Mouse (Mus musculus) heart, adult 2 months (tissue): Measurements from ENCODE around the gene Mrpl21. TPM values are rescaled to one million over a fixed set of nuclear protein-coding genes. Genes with fewer than 3 reads are reported as not detected.

ENCODE experiments used
- DNase-seq, 2 experiments: peaks; one replicate each; pipeline ENCODE4 v3.0.0; 2021
- H3K27ac ChIP-seq: fragments of 200-600 bp; 2 replicates; pipeline ENCODE4 v1.8.1; 2022
- H3K27me3 ChIP-seq: fragments of 200-500 bp; 2 replicates; pipeline ENCODE4 v1.6.1; 2012; ENCODE audit warnings: mild to moderate bottlenecking, low read length, inconsistent platforms, mixed read lengths; ENCODE audit not compliant: control insufficient read depth, insufficient read depth
- H3K36me3 ChIP-seq: fragments of 200-500 bp; 2 replicates; pipeline ENCODE4 v1.6.1; 2012; ENCODE audit warnings: low read length, inconsistent platforms; ENCODE audit not compliant: control insufficient read depth, insufficient read depth
- H3K4me1 ChIP-seq: fragments of 200-500 bp; 2 replicates; pipeline ENCODE4 v1.6.1; 2011; ENCODE audit warnings: low read length; ENCODE audit not compliant: control insufficient read depth, insufficient read depth
- H3K4me3 ChIP-seq: fragments of 200-600 bp; 2 replicates; pipeline ENCODE4 v1.8.1; 2022
- H3K79me2 ChIP-seq: fragments of 200-500 bp; replicated peaks from 2 replicates; pipeline ENCODE4 v1.6.1; 2012; ENCODE audit warnings: mild to moderate bottlenecking, inconsistent platforms, low read length, moderate library complexity, mixed read lengths; ENCODE audit not compliant: control insufficient read depth, insufficient read depth
- H3K9ac ChIP-seq: fragments of 200-500 bp; 2 replicates; pipeline ENCODE4 v1.6.1; 2012; ENCODE audit warnings: low read depth, mild to moderate bottlenecking, control low read depth, inconsistent platforms, low read length, mixed read lengths
- CTCF ChIP-seq: fragments of 200-600 bp; IDR thresholded peaks from 2 replicates; pipeline ENCODE4 v1.8.1; 2022; ENCODE audit warnings: antibody characterized with exemption, mild to moderate bottlenecking, moderate library complexity
- EP300 ChIP-seq: fragments of 200-500 bp; IDR thresholded peaks from 2 replicates; pipeline ENCODE4 v1.6.1; 2011; ENCODE audit warnings: low read depth, low read length, control low read depth; ENCODE audit not compliant: insufficient read depth
- POLR2A ChIP-seq: fragments of 200-500 bp; IDR thresholded peaks from 2 replicates; pipeline ENCODE4 v1.6.1; 2011; ENCODE audit warnings: mild to moderate bottlenecking, low read depth, low read length, control low read depth; ENCODE audit not compliant: insufficient read depth
- WGBS: fragments of 180-500 bp; shearing (Covaris S2); methylation state at CpG from one replicate; pipeline ENCODE4 v1.1.7; 2018; 5-methylcytosine and 5-hydroxymethylcytosine counted together
- intact Hi-C: fragments of 180-260 bp; cut with DNase I; formaldehyde crosslinking; loops from one replicate; pipeline ENCODE4 v1.15.1; 2025
- polyA plus RNA-seq: library from polyadenylated mRNA; depleted of rRNA; stranded (reverse); fragments of >200 nt; gene quantifications from 2 replicates; pipeline ENCODE4 v1.2.3, GENCODE M21; 2012
- total RNA-seq, 2 experiments: library from RNA; stranded (reverse); gene quantifications; 2 replicates each; pipeline ENCODE4 v1.2.3; 2021

Gene Mrpl21
- total and polyA plus RNA-seq, 3 experiments, result 76.9 to 90.1 (median 79.4) TPM

DNA sequence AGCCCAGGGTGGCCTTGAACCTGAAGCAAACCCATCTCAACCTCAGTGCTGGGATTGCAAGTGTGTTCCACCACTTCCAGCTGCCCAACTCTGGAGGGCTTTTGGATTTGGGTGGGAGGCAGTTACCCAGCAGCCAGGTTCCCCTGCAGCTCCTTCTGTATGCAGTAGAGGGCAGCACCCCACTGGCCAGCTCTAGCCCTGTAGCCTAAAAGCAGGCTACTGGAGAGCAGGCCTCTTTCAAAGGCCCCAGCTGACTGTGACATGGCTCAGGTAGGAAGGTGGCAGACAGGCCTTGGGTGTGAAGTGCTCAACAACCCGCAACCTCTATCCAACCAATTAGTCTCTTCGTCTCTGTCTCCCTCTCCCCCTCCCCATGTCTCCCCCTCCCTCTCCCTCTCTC is 9.3 kb downstream of the Mrpl21 start:
- intact Hi-C loops, result loop anchor here (2.0 to 5.0 kb wide), 4 partner anchors 29 to 159 kb away; no protein-coding TSS in a partner anchor
- H3K27me3 ChIP-seq, result no peaks in the 10 kb centered on the region
- TF ChIP-seq CTCF (peak; percentile 99), POLR2A (no peak), EP300 (peak; percentile 75; the same call in 1 of the 2 replicates)
- H3K36me3 ChIP-seq, result no peaks in the 10 kb centered on the region
- no peak overlapping the region for H3K4me3 ChIP-seq
- H3K4me1 ChIP-seq, result no peaks in the 10 kb centered on the region
- 73% methylated on average over 2 of the region's 2 CpGs for WGBS
- peak; percentile 54 to 73 for DNase-seq
- no peak overlapping the region for H3K27ac ChIP-seq
- H3K9ac ChIP-seq, result no peak overlapping the region
- H3K79me2 ChIP-seq, result no peaks in the 10 kb centered on the region

DNA sequence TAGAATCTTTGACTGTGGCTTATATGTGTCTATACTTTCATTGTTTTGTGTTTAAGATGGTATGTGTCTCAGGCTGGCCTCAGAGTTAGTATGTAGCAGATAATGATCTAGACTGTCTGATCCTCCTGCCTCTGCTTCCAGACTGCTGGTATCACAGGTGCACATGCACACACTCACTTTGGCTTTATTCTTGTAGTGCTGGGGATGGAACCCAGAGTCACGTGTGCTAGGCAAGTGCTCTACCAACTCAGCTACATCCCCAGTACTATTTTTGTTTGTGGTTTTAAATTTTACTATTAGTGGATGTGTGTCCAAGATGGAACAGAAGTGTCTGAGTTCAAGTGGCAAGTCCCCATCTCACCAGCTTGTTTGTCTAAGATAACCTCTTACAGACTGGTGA is 10.3 kb downstream of the Mrpl21 start:
- 91% methylated on average over 1 of the region's 1 CpGs for WGBS
- H3K27ac ChIP-seq, result no peak overlapping the region
- H3K4me1 ChIP-seq, result no peaks in the 10 kb centered on the region
- H3K27me3 ChIP-seq, result no peaks in the 10 kb centered on the region
- no peaks in the 10 kb centered on the region for H3K79me2 ChIP-seq
- no peak for DNase-seq
- H3K4me3 ChIP-seq, result no peak overlapping the region
- no peak for TF ChIP-seq CTCF
- no peak overlapping the region for H3K9ac ChIP-seq
- H3K36me3 ChIP-seq, result no peaks in the 10 kb centered on the region
- intact Hi-C loops, result loop anchor here (2.0 to 5.0 kb wide), 4 partner anchors 28 to 158 kb away; no protein-coding TSS in a partner anchor

DNA sequence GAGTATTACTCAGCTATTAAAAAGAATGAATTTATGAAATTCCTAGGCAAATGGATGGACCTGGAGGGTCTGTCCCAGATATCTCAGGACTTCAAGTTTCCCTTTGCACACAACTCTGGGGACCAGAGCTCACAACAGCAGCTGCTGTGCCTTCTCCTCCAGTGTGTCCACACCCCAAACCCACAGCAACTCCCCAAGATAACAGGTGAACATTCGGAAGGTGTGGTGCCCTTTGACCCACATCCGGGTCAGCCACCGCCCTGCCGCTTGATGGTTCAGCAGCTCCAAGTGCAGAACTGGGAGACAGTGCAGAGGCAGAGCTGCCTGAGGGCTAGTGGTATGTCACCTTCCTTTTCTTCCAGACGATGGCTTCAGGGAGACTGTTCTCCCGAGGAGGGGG is 12.5 kb downstream of the Mrpl21 start:
- H3K4me3 ChIP-seq, result no peak overlapping the region
- DNase-seq, result no peak

DNA sequence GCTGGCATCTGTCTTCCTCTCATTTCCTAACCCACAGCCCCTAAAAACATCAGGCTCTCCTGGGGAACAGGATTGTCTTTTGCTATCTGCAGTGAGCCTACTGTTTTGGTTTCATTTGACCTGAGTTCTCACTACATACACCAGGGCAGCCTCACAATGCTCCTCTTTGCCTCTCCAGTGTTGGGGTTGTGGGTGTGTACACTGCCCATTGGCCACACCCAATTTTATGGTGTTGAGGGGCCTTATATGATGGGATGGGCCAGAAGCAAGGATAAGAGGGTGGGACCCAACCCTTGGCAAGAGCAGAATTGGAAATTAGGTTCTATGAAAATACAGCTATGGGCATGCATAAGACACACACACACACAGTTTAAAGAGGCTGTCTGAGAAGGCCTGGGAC is 14.3 kb downstream of the Mrpl21 start:
- H3K27ac ChIP-seq, result no peak overlapping the region
- DNase-seq, result no peak
- H3K79me2 ChIP-seq, result no peaks in the 10 kb centered on the region
- no peak overlapping the region for H3K9ac ChIP-seq
- H3K4me1 ChIP-seq, result no peaks in the 10 kb centered on the region
- H3K27me3 ChIP-seq, result no peaks in the 10 kb centered on the region
- no peak for TF ChIP-seq POLR2A
- no peak for TF ChIP-seq CTCF
- TF ChIP-seq EP300, result no peak
- intact Hi-C loops, result no loop called here
- H3K36me3 ChIP-seq, result no peaks in the 10 kb centered on the region
- H3K4me3 ChIP-seq, result no peak overlapping the region

More for the DNA sequence above, 12.5 kb downstream of the Mrpl21 start:
- WGBS, result 79% methylated on average over 6 of the region's 6 CpGs
- H3K79me2 ChIP-seq, result no peaks in the 10 kb centered on the region
- no peak overlapping the region for H3K27ac ChIP-seq
- H3K4me1 ChIP-seq, result no peaks in the 10 kb centered on the region
- no peaks in the 10 kb centered on the region for H3K27me3 ChIP-seq
- TF ChIP-seq EP300, result no peak
- TF ChIP-seq POLR2A, result no peak
- TF ChIP-seq CTCF, result no peak
- no peak overlapping the region for H3K9ac ChIP-seq
- H3K36me3 ChIP-seq, result no peaks in the 10 kb centered on the region
- intact Hi-C loops, result no loop called here

DNA sequence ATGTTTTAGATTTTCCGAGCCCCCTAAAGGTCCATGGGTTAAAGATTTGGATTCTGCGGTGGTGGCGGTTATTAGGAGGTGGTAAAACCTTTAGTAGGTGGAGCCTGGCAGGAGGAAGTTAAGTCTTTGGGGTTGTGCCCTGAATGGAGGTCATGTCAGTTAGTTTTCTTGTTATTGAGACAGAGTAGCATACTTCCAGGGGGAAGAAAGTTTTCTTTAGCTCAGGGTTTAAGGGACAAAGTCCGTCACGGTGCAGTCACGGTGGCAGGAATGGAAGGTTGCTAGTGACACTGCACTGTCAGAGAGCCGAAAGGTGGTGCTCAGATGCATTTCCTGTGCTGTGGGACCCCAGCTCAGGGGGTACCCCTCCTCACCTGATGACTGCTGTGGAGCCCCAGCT is 15.1 kb downstream of the Mrpl21 start:
- intact Hi-C loops, result no loop called here
- WGBS, result 82% methylated on average over 7 of the region's 7 CpGs
- no peak overlapping the region for H3K27ac ChIP-seq
- no peaks in the 10 kb centered on the region for H3K79me2 ChIP-seq
- no peak for DNase-seq
- H3K4me1 ChIP-seq, result no peaks in the 10 kb centered on the region
- TF ChIP-seq CTCF (no peak), EP300 (no peak), POLR2A (no peak)
- H3K27me3 ChIP-seq, result no peaks in the 10 kb centered on the region
- H3K36me3 ChIP-seq, result no peaks in the 10 kb centered on the region
- no peak overlapping the region for H3K9ac ChIP-seq
- H3K4me3 ChIP-seq, result no peak overlapping the region

DNA sequence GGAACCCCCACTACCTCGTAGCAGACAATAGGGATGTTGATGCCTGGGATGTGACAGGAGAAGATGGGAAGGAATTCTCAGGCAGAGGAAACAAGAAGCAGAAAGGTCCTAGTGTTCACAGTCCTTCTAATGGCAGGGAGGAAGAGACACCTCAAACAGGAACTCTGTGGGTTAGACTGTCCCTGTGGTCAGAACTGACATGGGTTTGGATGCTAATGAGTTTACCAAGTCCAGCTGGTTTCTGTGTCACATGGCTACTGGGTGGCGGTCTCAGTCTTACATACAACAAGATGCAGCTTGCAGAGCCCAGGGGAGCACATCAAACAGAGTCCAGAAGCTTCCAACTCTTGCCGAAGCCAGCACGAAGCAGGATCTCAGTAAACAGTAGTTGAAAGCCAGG is 21.3 kb downstream of the Mrpl21 start:
- TF ChIP-seq POLR2A (no peak), EP300 (no peak), CTCF (no peak)
- WGBS, result 71% methylated on average over 4 of the region's 4 CpGs
- intact Hi-C loops, result no loop called here
- Histone ChIP-seq H3K27me3 (no peaks in the 10 kb centered on the region), H3K4me3 (no peak overlapping the region), H3K9ac (no peak overlapping the region), H3K27ac (no peak overlapping the region), H3K36me3 (no peaks in the 10 kb centered on the region), H3K4me1 (no peaks in the 10 kb centered on the region), H3K79me2 (no peaks in the 10 kb centered on the region)
- DNase-seq, result no peak
